Mouse (Mus musculus) T-helper 2 cell (primary cell): ENCODE results near the gene Pigm.

Experiments
- in situ Hi-C: fragments of 300-600 bp; cut with MboI, MseI; formaldehyde crosslinking; loops from one replicate; pipeline ENCODE4 v1.15.1; 2025; ENCODE audit warnings: high pct_unique_total_duplicates

The Pigm gene

DNA sequence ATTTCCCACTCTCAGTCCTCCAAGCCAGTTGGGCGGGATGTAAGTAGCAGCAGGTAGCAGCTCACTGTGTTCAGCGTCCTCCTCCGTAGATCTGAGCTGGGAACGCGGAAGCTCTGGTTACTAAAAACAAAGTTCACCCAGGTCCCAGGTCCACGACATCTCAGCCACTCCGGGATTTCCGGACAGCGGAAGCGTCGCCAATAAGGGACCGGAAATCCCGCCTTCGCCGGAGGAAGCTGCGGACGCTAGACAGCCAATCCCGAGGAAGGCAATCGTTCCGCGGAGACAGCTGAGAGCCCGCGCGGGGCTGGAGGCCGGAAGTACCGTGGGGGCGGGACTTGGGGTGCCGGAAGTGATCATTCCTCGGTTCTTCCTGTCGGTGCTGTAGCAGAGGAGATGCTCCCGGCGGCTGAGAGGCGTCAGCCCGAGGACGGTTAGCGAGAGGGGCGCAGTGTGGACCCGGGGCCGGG is at the start of gene Pigm:
Gene Pigm (plus strand): TSS at position 349 of the 470 bp plus-strand sequence.
- in situ Hi-C loops, result no loop called here

DNA sequence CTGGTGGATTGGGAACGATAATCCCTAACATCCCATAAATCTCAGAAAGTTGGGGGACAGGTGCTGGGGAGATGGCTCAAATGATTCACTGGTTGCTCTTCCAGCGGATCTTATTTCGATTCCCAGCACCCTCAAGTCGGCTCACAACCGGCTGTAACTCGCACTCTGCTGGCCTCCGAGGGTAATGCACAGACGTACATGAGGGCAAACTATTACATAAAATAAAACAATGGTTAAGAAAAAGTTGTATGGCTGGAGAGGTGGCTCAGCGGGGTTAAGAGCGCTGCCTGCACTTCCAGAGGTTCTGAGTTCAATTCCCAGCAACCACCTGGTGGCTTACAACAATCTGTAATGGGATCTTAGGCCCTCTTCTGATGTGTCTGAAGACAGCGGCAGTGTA is 49.7 kb upstream of the Pigm start:
- in situ Hi-C loops, result no loop called here

DNA sequence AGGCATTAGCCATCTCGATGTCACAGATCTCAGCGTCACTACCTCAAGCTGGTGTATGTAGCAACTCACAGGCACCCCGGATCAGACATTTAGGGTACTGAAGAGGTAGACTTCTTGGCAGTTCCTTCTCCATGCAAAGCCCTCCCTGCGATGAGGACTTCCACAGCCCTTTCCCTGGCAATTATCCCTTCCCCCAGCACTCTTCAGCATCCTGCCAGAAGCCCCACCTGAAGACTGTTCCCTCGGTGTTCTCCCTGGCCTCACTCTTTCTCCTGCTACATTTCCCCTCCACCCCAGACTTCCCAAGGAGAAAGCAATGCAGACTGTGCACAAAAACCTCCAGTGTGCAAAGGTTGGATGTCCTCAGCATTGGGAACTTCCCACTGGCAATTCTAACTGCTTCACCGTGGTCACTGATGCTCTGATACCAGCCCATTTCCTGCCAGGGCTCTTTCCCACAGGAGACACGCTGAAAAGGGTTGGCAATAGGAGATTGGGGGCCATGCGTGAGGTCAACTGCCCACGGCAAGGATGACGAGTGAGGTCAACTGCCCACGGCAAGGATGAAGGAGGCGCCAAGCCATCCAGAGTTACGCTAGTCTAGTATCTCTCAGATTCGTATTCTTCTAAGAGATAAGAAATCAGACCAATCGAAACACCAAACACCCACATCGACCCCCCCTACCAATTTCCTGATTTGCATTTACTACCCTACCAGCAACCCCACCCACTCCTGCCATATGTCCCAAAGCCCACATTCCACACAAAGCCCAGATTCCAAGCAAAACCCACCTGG is 48.9 kb upstream of the Pigm start:
- in situ Hi-C loops, result no loop called here

DNA sequence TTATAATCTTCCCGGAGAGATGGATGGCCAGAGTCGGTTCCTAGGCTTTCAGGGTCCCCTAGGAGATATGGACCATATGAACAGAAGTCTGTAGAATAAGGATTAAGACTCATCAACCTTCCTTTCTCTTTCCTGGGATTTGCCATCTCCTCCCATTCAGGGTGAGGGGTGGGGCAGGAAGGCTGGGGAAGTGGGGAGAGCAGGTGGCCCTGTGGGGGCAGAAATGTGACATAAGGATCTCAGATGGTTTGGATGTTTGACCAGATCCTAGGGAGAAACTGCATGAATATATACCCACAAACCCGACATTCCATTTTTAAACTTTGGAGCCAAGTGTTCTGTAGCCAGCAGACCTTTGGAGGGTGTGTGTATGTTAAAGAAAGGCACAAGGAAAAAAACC is 48.3 kb upstream of the Pigm start:
- in situ Hi-C loops, result no loop called here

DNA sequence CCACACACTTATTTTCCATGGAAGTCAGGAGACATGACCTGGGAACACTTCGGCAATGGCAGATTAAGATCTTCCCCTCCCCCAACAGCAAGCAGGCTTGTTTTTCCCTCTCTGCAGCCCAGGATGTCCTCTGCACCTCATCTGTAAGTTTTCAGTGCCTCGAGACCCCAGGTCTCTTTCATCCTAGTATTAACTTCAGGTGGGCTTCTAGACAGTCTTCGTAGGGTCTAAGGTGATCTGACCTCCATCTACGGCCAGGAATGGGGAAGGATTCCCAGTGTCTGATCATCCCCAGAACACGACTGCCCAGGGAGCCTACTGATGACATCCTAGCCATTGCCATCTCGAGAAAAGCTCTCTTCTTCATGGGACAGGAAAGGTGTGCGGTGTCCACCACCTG is 47.9 kb upstream of the Pigm start:
- in situ Hi-C loops, result no loop called here

DNA sequence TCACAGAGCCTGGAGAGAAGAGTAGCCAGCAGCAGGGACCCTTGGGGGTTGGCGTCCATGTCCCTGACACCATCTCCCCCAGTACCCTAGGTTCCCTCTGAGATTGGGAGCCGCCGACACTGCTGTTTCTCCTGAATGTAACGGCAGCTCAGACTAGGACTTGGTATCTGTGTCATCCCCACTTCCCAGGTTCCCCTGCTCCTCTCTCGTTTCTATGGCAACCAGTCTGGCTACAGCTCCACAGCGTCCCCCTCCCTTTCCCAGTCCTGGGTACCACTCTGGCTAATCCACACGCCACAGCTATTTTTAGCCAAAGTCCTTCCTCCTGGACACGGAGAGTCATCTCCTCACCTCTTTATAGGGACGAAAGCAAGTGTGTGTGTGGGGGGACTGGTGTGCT is 47.2 kb upstream of the Pigm start, which contains the start of gene Kcnj9:
Gene Kcnj9 (minus strand): TSS at position 188 of the 400 bp plus-strand sequence.
- in situ Hi-C loops, result no loop called here

DNA sequence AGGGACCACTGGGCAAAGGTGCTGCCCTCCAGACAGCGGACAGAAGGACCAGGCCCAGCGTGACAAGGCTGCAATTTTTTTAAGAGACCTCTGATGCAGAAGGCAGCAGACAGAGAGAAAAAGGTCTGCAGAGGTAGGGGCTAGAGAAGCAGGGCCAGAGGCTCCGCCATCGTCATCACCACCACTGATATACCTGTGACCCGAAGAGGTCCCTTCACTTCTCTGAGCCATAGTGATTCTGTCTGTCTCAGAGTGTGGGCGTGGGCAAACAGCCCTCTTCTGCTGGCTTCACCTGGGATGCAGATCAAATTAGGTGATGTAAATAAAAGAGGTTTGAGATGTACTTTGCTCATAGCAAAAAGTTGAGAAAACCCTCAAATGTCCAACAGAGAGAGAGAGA is 46.7 kb upstream of the Pigm start:
- in situ Hi-C loops, result loop anchor here (5.0 kb wide), 1 partner anchor 38 kb away; no protein-coding TSS in a partner anchor

DNA sequence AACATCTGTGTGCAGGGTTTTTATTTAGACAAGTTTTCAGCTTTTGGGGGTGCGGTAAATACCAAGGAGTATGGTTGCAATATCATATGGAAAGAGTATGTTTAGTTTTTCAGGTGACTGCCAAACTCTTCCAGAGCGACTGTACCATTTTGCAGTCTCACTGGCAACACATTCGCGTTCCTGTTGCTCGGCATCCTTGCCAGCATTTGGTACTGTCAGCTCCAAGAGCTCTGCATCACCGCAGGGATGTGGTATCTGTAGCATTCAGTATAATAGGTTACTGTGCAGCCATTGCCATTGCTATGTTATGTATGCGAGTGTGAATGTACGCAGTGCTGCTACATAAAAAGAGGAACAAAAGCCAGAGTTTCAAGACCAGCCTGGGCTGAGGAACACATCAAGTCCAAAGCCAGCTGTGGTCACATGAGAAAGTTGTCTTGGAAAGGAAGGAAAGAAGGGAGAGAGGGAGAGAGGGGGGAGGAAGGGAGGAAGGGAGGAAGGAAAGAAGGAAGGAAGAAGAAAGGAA is 44.9 kb upstream of the Pigm start:
- in situ Hi-C loops, result loop anchor here (5.0 kb wide), 1 partner anchor 36 kb away; no protein-coding TSS in a partner anchor

DNA sequence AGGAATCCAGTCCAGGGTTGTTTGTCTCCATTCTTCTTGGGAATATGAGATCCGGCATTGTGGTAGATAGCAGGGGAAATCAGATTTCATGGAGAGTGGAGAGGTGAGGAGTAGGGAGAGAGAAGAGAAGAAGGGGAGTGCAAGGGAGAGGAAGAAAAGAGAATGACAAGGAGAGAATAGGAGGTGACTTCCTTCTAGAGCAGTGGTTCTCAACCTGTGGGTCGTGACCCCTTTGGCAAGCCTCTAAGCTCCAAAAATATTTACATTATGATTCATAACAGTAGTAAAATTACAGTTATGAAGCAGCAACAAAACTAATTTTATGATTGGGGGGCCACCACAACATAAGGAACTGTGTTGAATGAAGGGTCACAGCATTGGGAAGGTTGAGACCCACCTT is 43.4 kb upstream of the Pigm start:
- in situ Hi-C loops, result loop anchor here (5.0 kb wide), 1 partner anchor 34 kb away; no protein-coding TSS in a partner anchor

DNA sequence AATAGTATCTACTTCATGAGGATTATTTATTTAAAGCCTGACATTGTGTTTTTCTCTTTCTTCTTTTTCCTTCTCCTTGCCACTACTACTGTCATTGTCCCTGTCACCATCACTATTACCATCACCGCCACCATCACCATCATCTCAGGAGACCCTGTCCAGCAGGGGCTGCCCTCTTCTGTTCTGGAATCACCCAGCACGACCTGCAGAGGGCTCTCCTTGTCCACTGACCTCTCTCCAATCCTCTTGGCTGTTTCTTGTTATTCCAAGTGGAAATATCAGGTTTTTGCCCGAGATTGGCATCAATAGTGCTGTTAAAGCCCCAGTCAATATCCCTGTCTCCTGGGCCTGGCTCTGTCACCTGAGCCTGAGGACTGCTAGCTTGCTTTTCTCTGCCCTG is 42.8 kb upstream of the Pigm start:
- in situ Hi-C loops, result loop anchor here (5.0 kb wide), 1 partner anchor 34 kb away; no protein-coding TSS in a partner anchor

DNA sequence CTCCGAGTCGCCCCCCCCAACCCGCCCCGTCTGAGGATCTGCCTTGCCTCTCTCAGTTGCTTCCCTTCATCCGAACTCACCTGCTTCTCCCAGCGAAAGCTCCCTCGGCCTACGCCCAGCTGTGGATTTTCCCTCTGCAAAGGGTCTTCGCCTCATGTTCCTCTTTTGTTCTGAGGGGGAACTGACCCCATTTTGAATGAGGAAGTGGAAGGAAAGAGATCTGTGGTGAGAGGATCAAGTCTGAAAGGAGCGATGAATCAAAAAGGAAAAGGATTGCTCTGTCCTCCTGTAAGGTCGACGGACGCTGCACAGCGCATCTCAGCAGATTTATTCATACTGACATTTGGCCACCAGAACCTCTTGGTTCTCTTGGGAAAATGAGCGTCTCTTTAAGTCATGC is 40.5 kb upstream of the Pigm start:
- in situ Hi-C loops, result no loop called here

DNA sequence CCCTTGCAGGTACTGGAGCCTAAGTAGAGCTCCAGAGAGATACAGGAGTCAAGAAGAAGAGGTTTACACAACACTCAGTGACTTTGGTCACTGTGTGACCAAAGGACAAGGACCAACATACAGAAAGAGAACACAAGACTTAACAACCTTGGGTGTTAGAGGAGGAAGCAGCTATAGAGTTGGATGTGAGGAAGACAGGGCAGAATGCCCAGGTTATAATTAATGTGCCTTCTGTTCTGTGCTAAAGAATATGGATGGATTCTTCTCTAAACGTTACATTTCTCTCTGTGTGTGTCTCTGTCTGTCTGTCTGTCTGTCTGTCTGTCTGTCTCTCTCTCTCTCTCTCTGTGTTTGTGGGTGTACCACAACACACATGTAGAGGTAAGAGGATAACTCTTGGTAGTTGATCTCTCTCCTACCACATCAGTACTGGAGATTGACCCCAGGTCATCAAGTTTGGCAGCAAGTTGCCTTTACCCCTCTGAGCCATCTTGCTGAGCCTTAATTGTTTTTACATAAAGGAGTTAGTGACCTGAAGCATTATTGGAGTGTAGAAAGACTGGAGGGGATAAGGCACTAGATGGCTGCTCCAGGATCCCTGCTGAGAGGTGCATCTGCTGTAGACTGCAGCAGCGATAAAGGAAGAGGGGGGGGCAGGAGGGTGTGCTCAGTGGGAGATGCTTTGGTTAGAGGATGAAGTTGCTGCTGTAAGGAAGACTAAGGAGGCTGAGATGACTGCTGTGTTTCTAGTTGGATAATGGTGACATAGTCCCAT is 38.7 kb upstream of the Pigm start:
- in situ Hi-C loops, result no loop called here

DNA sequence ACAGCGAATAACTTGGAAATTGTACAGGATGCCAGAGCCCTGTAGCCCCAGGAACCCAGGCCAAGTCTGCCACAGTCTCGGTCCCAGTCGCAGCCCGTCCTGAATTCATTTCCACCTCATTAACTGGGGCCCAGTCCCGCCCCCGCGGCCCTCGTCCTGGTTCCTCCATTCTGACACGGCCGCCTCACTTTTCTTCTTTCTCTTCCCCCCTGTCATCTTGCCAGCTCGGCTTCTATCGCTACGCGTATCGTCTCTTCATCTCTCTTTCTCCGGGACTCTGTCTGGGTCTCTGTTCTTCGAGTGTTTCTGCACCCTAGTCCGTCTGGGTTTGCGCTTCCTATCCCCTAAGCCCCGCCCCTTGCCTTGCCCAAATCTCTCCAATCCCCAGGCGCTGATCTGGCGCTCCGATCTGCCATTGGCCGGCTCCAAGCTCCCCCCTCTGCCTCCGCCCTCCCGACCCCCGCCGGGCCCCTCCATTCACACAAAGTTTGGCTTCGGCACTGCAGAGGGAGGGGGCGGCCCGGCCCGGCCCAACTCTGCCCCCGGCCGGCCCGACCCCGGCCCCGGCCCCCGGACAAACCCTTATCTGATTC is 35.5 kb upstream of the Pigm start, which contains the start of gene Kcnj10:
Gene Kcnj10 (plus strand): TSS at position 482 of the 593 bp plus-strand sequence.
- in situ Hi-C loops, result no loop called here

DNA sequence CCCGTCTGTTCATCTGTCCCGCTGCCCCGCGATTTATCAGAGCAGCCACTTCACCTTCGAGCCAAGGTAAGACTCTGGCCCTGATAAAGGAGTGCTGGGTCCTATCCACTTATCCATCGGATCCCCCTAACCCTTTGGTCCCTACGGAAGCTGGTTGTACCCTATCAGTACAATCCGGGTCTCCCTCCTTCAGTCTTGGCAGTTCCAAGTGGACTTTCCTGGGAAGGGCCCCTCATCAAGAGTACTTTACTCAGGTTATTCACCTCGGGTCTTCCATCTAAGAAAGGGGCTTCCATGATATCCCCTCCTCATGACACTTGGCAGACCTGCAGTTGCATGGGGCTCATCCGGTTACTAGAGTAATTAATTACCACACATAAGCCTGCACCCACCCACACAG is 35.0 kb upstream of the Pigm start:
- in situ Hi-C loops, result no loop called here

DNA sequence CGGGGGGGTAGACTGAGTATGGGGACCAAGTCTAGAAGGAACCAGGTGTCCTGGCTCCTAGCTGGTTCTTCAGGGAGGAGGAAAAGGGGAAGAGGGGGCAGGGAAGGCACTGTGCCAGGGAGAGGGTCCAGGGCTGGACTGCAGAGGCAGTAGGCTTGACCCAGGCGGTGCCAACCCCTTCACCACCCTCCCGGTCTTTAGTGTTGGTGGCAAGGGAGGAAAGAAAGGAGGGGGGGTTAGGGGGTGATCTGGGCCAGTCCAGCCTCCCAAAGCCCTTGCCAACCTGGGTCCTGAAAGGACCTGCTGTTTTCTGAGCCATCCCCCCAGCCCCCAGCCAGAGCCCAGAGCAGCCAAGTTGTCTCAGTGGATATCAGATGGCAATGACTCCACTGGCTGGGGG is 33.6 kb upstream of the Pigm start:
- in situ Hi-C loops, result no loop called here

DNA sequence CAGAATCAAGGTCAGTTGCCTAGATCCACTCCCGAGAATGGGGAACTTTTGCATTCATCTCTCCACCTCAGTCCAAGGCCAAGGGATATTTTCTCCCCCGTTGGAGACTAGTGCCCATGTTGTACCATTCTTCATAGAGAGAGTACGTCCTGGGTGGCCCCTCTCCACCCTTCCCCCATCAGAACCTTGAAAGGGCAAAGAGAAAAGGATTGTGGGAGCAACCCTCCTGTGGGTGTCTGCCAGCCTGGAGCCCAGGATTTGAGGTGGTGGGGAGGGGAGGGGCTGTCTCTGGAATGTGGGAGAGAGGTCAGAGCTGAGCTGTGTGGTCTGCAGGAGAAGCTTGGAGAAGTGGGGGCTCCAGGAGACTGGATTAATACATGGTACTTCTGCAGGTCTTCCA is 32.4 kb upstream of the Pigm start:
- in situ Hi-C loops, result no loop called here

DNA sequence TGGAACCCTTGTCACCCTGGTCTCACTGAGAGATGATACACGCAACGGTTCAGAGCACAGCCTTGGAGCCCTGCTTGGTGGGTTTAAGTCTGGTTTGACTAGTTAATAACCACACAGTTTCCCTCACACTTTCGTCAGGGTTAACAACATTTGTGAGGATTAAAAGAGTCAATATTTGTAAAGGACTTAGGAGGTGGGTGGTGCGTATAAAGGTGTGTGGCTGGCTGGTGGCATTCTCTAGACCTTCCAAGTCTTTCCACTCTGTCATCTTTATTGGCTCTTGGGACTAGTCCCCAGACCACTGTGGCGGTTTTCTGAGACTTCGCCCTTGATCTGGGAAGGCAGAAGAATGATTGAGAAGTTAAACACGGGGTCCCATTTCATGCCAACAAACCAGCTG is 31.5 kb upstream of the Pigm start:
- in situ Hi-C loops, result no loop called here

DNA sequence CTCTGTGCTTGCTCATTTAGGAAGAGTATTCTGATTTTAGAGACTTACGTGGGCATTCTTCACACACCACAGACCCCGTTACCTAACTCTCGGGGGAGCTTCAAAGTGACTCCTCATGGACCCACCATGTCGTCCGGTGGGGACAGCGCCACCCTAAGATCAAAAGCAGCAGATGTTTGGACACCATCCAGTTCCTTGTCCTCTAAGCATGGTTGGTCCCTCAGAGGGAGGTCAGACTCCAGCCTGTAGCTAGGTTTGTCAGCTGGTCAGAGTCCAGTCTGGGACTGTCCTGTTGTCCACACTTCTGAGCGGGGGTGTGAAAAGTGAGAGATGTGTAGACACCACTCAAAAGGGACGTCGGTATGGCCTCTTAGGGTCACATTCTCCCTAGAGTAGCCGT is 29.6 kb upstream of the Pigm start:
- in situ Hi-C loops, result no loop called here

DNA sequence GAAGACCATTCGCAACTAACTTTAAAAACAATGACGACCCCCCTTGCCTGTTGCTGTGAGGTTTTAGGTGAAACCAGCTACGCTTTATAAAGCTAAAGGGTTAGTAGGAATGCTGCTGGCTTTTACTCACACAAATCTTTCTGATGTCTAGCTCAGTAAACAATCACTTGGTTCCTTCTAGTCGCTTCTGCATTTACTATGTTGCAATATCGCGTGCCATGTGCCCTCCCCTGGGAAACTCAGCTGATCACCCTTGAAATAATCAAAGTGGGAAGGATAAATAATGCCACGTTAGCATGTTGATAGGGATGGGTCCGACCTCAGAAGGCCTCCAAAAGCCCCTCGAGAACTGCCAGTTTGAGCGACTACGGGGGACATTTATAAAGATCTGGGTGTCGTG is 29.0 kb upstream of the Pigm start:
- in situ Hi-C loops, result no loop called here

DNA sequence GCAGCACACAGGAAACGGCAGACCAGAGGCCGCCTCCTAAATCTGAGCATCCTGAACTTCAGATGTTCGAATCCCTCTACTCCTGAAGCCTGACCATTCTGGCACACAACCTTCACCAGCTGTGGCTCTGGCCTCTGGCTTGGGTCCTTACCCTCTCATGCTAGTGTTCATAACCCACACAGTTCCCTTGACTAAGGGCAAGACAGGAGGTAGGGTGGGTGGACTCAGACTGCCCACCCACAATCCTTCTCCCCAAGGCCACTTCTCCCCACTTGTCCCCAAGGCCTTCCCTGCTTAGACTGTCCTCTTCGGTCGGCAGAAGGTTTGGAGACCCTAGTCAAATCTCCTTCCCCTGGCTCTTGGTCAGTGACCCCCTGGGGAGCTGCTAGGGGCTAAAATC is 26.8 kb upstream of the Pigm start:
- in situ Hi-C loops, result no loop called here

DNA sequence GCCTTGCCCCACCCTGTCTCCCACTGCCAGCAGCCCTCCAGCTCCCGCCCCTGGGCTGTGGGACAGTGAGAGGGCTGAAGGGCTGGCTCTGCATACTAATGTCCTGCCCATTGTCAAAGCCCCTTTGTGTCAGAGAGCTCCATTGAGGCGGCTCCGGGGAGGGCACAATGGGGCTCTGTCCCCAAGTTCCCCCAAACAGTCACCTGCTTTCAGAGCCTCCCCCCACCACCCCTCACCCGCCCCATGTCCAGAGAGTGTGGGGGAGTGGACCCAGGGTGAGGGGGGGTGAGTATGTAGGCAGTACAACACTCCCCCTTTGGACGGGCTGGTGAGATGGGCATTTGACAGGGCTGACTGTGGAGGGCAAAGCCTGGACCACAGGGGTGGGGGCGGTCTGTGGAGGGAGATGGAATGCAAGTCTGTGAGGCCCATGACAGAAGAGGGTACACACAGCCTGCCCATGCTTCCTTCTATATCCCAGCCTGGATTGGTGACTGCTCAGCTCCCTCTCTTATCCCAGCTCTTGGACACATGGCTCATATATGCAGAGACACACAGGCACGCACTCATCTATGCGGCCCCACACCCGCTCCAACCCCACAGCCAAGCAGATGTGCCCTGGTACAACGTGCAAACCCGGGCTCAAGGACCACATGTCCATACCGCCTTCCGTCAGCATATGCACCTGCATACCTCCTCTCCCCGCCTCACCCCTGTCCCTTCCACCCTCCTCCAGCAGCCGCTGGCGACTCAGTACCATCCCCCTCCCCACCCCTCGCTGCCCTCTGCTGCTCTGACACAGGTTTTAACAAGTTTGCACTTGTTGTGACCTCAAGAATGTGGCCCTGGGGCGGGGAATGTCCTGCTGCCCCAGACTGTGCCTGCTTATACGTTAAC is 26.2 kb upstream of the Pigm start:
- in situ Hi-C loops, result no loop called here
